Mouse (Mus musculus): ENCODE data around the gene Hid1. TPM values are rescaled to one million over a fixed set of nuclear protein-coding genes. Genes with fewer than 3 reads are reported as not detected.
A peak's percentile ranks its signal among the peaks of the same experiment; 100 is the strongest.
"Not testable (repeated sequence)": the region's sequence is repeated elsewhere in the genome, so short reads cannot be mapped to it uniquely, and the experiment has no call there.

Gene Hid1
- total RNA-seq (2021): 100 to 1,000 TPM in 1 of 2 experiments, 10 to 100 TPM in 1; 98.7 to 101 TPM
- long read RNA-seq, experiment 1, transcript Hid1-202 (19 exons, 3,276 nt): minor isoform, 20 of 114 reads
- long read RNA-seq, experiment 1, transcript Hid1-201 (19 exons, 3,236 nt): major isoform, 50 of 114 reads
- long read RNA-seq, experiment 1, partial matches to known transcripts: 32 of 114 reads
- long read RNA-seq, experiment 1, other reads (novel, unspliced or antisense): 12 of 114 reads
- long read RNA-seq, experiment 2, transcript Hid1-201 (19 exons, 3,236 nt): major isoform, 26 of 81 reads
- long read RNA-seq, experiment 2, transcript Hid1-202 (19 exons, 3,276 nt): minor isoform, 17 of 81 reads
- long read RNA-seq, experiment 2, partial matches to known transcripts: 22 of 81 reads
- long read RNA-seq, experiment 2, other reads (novel, unspliced or antisense): 16 of 81 reads

- intact Hi-C loops (cut with DNase I): loop anchor here (5.0 kb wide), 1 partner anchor 45 kb away; no protein-coding TSS in a partner anchor
Measured at GRCm38 (mm10) chr11:115367395-115367944, at the start of gene Hid1. Gene Hid1, minus strand, starts transcription at chr11:115367756.

GRCm38 (mm10) chr11:115409556-115409955 lies 42.0 kb upstream of the Hid1 start:
- intact Hi-C loops (cut with DNase I): no loop called here
- DNase-seq (ENCODE audit: low spot score in 2 of 2): no peak

More at GRCm38 (mm10) chr11:115367395-115367944, at the start of gene Hid1:
- peak; percentile 46 to 87 for DNase-seq (ENCODE audit: low spot score in 2 of 2)

- no peak for DNase-seq (ENCODE audit: low spot score in 2 of 2)
- intact Hi-C loops (cut with DNase I): no loop called here
Measured at GRCm38 (mm10) chr11:115408266-115408920, 40.8 kb upstream of the Hid1 start.

- no peak for DNase-seq (ENCODE audit: low spot score in 2 of 2)
- intact Hi-C loops (cut with DNase I): no loop called here
Measured at GRCm38 (mm10) chr11:115406858-115407401, 39.4 kb upstream of the Hid1 start.

GRCm38 (mm10) chr11:115405723-115406122 lies 38.2 kb upstream of the Hid1 start:
- no peak for DNase-seq (ENCODE audit: low spot score in 2 of 2)
- intact Hi-C loops (cut with DNase I): no loop called here

- intact Hi-C loops (cut with DNase I): no loop called here
Measured at GRCm38 (mm10) chr11:115403338-115404124, 36.0 kb upstream of the Hid1 start, which contains the start of gene Mrpl58. Gene Mrpl58, plus strand, starts transcription at chr11:115403752.

GRCm38 (mm10) chr11:115400630-115401391 lies 33.3 kb upstream of the Hid1 start:
- DNase-seq (ENCODE audit: low spot score in 2 of 2): peak in 1 of 2 experiments; percentile 41
- intact Hi-C loops (cut with DNase I): no loop called here

More at GRCm38 (mm10) chr11:115403338-115404124, 36.0 kb upstream of the Hid1 start, which contains the start of gene Mrpl58:
- peak; percentile 82 to 84 for DNase-seq (ENCODE audit: low spot score in 2 of 2)

- intact Hi-C loops (cut with DNase I): no loop called here
- DNase-seq (ENCODE audit: low spot score in 2 of 2): no peak
Measured at GRCm38 (mm10) chr11:115400126-115400525, 32.6 kb upstream of the Hid1 start.

GRCm38 (mm10) chr11:115398085-115398484 lies 30.5 kb upstream of the Hid1 start:
- intact Hi-C loops (cut with DNase I): no loop called here

GRCm38 (mm10) chr11:115393721-115394325 lies 26.3 kb upstream of the Hid1 start:
- no peak for DNase-seq (ENCODE audit: low spot score in 2 of 2)
- intact Hi-C loops (cut with DNase I): no loop called here

More at GRCm38 (mm10) chr11:115398085-115398484, 30.5 kb upstream of the Hid1 start:
- DNase-seq (ENCODE audit: low spot score in 2 of 2): no peak

GRCm38 (mm10) chr11:115391358-115391757 lies 23.8 kb upstream of the Hid1 start:
- no peak for DNase-seq (ENCODE audit: low spot score in 2 of 2)
- intact Hi-C loops (cut with DNase I): no loop called here

- DNase-seq (ENCODE audit: low spot score in 2 of 2); intact Hi-C loops (cut with DNase I): not testable (repeated sequence)
Measured at GRCm38 (mm10) chr11:115386859-115387258, 19.3 kb upstream of the Hid1 start.

- intact Hi-C loops (cut with DNase I): no loop called here
- no peak for DNase-seq (ENCODE audit: low spot score in 2 of 2)
Measured at GRCm38 (mm10) chr11:115384587-115384986, 17.0 kb upstream of the Hid1 start.

GRCm38 (mm10) chr11:115383701-115384474 lies 16.3 kb upstream of the Hid1 start:
- peak in 1 of 2 experiments; percentile 65 for DNase-seq (ENCODE audit: low spot score in 2 of 2)
- intact Hi-C loops (cut with DNase I): no loop called here

- DNase-seq (ENCODE audit: low spot score in 2 of 2): no peak
- intact Hi-C loops (cut with DNase I): no loop called here
Measured at GRCm38 (mm10) chr11:115382891-115383290, 15.3 kb upstream of the Hid1 start.

- intact Hi-C loops (cut with DNase I): no loop called here
- peak; percentile 86 to 87 for DNase-seq (ENCODE audit: low spot score in 2 of 2)
Measured at GRCm38 (mm10) chr11:115381743-115382539, 14.4 kb upstream of the Hid1 start, which contains the start of gene Cdr2l. Gene Cdr2l, plus strand, starts transcription at chr11:115381916.
